Mouse (Mus musculus) liver (tissue): ENCODE data around the gene Pwwp2b.

Experiments
- DNase-seq: peaks from one replicate; pipeline ENCODE4 v3.0.0-alpha.2; 2020; ENCODE audit warnings: mixed read lengths

The Pwwp2b gene

GRCm38 (mm10) chr7:139226416-139226815 lies 21.9 kb upstream of the Pwwp2b start:
- DNase-seq: no peak

GRCm38 (mm10) chr7:139228447-139229171 lies 19.7 kb upstream of the Pwwp2b start:
- DNase-seq: no peak

DNA sequence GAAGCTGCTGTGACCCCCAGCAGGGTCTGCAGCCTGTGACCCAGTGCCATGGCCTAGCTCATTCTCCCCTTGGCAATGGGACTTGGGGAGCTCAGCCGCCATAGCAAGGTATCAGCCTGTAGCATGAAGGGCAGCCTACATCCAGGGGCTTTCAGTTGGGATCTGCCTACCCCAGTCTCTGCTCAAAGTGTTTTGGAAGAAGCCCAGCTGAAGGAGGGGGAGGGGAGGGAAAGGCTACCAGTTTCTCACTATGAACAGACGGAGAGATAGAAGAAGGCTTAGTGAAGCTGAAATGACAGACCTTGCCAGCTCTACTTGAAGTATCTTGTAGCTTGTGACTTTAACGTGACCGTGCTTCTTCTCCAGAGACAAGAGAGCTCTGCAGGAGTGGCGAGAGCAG lies 18.4 kb upstream of the Pwwp2b start:
- no peak for DNase-seq

DNA sequence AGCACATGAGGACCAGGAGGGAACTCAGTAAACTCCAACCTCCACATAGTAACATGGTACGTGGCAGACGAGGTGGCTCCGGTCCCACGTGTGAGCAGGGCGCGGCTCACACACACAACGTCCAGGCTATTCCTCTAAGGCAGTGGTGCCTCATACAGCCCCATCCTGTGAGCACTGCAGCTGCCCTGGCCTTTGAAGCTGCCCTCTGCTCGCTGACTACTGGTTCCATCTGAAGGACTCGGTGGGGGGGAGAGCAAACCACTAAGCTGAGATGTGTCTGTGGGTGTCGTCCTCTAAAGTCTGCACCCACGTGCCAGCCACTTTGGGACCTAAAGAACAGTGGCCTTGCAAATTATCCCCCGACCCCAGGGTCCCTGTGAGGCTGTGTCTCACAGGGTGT lies 18.0 kb upstream of the Pwwp2b start:
- DNase-seq: no peak

- DNase-seq: peak; percentile 76
These were observed 14.6 kb upstream of the Pwwp2b start for GRCm38 (mm10) chr7:139233714-139234113.

GRCm38 (mm10) chr7:139234426-139235188 lies 13.7 kb upstream of the Pwwp2b start:
- DNase-seq: peak; percentile 61

- DNase-seq: no peak
These were observed 12.5 kb upstream of the Pwwp2b start for GRCm38 (mm10) chr7:139235651-139236358.

GRCm38 (mm10) chr7:139239432-139239831 lies 8.8 kb upstream of the Pwwp2b start:
- no peak for DNase-seq

- DNase-seq: no peak
These were observed 2.2 kb upstream of the Pwwp2b start for GRCm38 (mm10) chr7:139246086-139246485.

GRCm38 (mm10) chr7:139246931-139247880 lies 1.1 kb upstream of the Pwwp2b start:
- no peak for DNase-seq

GRCm38 (mm10) chr7:139248615-139249405 lies 528 bp downstream of the Pwwp2b start:
- no peak for DNase-seq

DNA sequence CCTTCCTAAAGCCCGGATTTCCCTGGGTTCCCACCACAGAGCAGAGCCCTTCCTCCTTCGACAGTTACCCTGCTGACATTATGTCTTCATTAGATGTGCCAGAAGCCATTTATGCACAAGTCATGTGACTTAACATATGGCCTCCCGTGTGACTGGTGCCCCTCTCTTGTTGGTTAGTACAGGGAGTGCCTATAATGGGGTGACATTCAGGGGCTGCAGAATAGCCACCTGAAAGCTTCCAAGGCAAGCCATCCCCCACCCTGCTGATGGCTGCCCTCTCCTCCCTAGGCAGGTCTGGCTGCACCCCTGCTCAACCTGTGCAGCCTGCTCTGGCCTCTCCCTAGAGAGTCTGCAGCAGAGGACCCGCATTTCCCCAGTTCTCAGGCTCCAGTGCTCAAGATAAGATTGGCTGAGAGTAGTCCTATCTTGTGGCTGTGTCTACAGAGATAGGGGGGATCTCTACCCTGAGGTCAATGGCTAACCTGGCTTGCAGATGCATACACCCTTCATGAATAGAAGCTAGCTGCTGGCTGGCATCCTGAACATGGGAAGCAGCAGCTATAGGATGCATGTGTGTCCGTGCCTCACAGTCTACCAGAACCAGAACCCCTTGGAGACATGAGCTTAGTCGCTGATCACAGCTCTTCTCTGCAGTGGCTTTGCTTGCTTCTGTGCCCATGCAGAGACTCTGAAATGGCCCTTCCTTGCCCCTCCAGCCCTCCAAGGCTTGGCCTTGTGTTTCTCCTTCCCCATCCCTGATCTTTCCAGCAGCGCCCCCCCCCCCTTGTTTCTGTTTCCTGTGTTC lies 1.3 kb downstream of the Pwwp2b start:
- DNase-seq: no peak

DNA sequence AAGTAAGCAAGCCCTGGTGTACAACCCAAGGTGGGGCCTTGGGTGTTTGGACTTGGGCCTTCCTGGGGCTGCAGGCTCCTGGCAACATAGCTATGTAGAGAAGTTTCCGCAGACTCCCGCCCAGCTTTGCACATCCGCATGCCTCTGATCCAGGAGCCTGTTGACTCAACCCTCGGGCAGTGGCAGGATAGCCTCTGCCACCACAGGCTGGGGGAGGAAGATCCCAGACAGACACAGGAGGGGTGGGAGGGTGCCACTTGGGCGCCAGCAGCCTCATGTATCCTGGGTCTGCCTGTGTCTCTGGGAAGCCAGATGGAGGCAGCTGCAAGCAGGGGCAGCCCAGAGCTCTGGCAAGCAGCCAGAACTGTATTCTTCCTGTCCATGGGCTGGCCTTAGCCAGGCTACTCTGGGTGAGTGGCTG lies 3.6 kb downstream of the Pwwp2b start:
- peak; percentile 54 for DNase-seq

- DNase-seq: no peak
These were observed 4.3 kb downstream of the Pwwp2b start for GRCm38 (mm10) chr7:139252566-139252965.

- no peak for DNase-seq
These were observed 4.7 kb downstream of the Pwwp2b start for GRCm38 (mm10) chr7:139252986-139253385.

DNA sequence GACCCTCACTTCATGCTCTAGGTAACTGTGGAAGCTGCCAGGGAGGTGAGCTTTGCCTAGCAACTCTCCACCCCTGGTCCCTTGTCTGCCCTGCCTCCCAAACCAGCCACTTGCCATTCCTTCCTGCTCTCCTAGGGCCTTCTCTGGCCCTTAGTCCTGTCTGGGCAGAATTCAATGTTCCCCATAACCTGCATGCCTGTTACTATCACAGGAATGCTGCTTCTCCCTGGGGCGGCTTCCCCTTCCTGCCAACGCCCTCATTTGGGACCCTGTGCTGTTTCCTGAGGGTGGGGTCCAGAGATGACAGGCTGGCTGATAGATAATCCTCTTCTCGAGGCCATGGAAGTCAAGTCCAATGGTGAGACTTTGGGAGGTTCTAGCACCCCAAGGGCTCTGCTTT lies 5.2 kb downstream of the Pwwp2b start:
- no peak for DNase-seq

- DNase-seq: no peak
These were observed 6.3 kb downstream of the Pwwp2b start for GRCm38 (mm10) chr7:139254626-139255025.

GRCm38 (mm10) chr7:139257752-139258542 lies 9.7 kb downstream of the Pwwp2b start:
- no peak for DNase-seq

- no peak for DNase-seq
These were observed 16.1 kb downstream of the Pwwp2b start for GRCm38 (mm10) chr7:139264337-139264736.

- DNase-seq: no peak
These were observed 17.4 kb downstream of the Pwwp2b start for GRCm38 (mm10) chr7:139265634-139266033.
